Mouse (Mus musculus) urinary bladder, postnatal 36 days (tissue): ENCODE data around the gene Taf11.

Experiments used
- DNase-seq, 2 experiments: peaks; one replicate each; pipeline ENCODE4 v3.0.0; 2022; ENCODE audit warnings: low spot score in 2 of 2, mixed read lengths in 1 of 2

The Taf11 gene

GRCm38 (mm10) chr17:27909622-27910500 is at the start of gene Taf11:
Gene Taf11, minus strand, starts transcription at chr17:27909844.
- no peak for DNase-seq

GRCm38 (mm10) chr17:27957649-27958048 is 48.0 kb upstream of the Taf11 start:
- no peak for DNase-seq

DNA sequence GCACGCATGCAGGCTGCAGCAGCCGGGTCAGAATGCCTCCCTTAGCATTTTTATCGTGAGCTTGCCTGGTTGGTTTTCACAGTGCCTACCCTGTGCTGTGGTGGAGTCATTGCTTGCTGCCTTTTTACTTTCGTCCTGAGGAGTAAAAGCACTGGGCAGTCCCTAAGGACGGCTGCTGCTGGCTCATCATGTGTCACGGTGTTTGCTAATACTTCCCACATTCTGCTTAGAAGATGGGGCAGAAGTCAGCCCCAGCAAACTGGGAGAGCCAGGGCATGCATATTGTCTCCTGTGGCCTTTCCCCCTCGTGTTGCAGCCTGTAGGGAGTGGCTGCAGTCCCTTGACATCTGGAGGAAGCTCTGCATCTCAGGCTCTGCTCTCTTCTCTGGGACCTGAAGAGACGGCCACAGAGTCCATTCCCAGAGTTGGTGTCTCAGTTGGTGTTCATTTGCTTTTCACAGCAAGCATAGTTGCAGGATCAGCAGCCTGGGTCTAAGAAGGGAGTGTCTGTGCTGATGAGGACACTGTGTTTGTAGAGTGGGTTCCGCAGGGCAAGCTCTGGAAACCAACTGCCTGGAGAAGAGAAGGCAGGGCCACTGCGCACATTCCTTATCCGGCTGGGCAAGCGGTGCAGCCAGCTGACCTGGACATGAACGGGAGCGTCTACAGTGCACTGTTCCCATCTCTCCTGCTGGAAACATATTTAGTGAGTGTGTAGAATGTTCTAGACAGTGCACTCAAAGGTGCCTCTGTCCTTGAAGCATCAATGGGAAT is 45.2 kb upstream of the Taf11 start:
- no peak for DNase-seq

- DNase-seq, result no peak
Observed at GRCm38 (mm10) chr17:27953136-27953535, 43.5 kb upstream of the Taf11 start.

GRCm38 (mm10) chr17:27947155-27947554 is 37.5 kb upstream of the Taf11 start:
- DNase-seq, result no peak

GRCm38 (mm10) chr17:27946371-27946770 is 36.7 kb upstream of the Taf11 start:
- DNase-seq, result no peak

DNA sequence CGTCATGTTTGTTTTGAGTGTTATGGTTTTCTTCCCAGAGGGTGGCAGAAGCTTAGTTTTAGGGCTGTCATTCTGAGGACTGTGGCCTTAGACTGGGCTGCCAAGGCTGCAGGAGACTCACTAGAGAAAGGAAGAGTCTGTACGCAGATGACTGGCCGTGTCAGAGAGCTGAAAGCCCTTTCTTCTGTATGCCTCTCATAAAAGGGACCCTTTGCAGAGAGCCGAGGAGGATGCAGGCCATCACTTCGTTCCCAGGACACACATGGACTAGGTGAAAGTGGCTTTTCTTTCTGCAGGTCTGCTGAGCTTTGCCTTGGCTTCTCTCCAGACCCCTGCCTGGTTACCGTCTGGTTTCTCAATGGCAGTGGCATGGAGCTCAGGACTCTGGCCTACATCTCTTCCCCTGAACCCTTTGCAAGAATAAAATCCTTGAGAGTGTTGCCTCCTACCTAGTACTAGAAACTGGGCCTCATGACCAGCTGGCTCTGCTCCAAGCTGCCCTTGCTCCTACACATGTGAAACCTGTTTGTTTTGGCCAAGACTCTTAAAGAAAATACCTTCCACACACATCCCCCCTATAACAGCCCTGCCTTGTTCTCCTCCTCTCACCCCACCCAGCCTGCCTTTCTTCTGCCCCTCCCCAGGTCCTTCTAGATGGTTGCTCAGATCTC is 36.0 kb upstream of the Taf11 start:
- peak; percentile 74 to 84 for DNase-seq

DNA sequence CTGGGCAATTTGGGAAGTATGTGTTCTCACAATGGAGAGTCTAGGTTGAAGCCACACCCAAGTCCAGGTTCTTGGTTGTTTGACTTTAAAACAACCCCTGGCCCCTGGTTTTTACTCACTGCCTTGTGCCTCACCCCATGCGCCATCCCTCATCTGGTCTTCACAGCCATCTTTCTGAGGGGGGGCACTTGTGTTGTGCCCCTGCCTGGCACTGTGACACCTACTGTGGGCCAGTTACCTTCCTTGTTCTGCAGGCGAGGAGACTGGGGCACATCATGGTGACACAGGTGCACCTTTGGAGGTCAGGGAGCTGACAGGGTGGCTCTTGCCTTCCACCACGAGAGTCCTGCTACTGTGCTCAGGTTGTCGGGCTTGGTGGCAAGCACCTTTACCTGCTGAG is 32.5 kb upstream of the Taf11 start:
- DNase-seq, result no peak

DNA sequence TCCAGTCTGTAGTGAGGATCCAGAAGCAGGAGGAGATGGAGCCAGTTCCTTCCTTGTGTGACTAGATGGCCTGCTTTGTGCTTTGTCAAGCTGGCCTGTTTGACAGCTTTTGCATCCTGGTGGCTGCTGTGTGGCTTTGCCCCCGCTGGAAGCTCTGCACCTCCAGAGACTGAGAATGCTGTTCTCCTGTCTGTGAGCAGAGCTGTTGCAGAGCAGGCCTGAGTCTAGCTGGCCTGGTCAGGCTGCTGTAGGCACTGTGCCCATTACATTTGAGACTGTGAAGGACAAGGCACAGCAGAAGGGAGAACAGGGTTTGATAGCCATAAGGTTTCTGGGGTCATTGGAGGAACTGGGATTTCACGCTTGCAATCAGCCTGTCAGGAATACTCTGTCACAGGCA is 32.1 kb upstream of the Taf11 start:
- no peak for DNase-seq

- no peak for DNase-seq
Observed at GRCm38 (mm10) chr17:27941178-27941577, 31.5 kb upstream of the Taf11 start.

DNA sequence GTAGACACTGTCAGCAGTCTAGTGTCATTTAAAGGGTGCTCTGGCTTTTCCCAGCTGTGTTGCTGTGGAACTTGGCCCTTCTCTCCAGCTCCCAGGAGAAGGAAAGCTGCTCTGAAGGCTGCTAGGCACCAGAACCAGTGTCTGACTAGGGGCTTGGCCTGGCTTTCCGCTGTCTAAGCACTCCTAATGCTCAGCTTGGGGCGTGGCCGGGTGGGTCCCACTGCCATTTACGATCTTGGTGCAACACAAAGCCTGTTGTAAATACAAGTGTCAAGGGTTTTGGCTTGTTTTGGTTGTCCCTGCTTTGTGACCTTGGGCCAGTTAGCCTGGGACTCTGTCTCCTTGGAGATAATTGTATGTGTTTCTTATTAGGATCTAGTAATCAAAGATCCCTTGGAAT is 30.7 kb upstream of the Taf11 start:
- DNase-seq, result peak in 1 of 2 experiments; percentile 56

GRCm38 (mm10) chr17:27939028-27939427 is 29.4 kb upstream of the Taf11 start:
- no peak for DNase-seq

- no peak for DNase-seq
Observed at GRCm38 (mm10) chr17:27938121-27938754, 28.6 kb upstream of the Taf11 start.

DNA sequence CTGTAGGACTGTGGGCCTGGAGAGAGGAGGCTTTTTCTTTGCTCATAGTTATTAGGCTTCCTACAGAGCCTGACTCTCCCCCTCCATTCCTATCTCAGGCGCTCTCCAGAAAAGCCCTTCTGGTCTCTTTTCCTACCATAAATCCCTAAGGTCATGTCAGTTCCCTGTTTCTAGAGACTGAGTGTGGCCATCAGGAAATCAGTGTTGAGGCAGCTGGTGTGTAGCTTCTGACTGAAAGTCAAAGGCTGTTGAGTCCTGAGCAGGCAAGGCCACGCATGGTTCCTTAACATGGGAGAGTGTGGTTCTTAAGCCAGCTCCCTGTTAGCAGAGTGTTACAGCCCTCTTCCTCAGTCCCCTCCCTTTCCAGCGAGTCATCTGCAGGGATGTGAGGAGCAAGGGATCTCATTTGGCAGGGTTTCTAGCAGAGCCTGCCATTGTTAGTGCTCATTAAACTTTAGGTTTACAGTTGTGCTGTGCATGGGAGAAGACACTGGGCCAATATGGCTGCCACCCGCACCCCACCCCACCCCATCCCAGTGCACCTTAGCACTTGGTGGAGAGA is 27.5 kb upstream of the Taf11 start:
- DNase-seq, result no peak

- no peak for DNase-seq
Observed at GRCm38 (mm10) chr17:27935091-27935490, 25.4 kb upstream of the Taf11 start.

DNA sequence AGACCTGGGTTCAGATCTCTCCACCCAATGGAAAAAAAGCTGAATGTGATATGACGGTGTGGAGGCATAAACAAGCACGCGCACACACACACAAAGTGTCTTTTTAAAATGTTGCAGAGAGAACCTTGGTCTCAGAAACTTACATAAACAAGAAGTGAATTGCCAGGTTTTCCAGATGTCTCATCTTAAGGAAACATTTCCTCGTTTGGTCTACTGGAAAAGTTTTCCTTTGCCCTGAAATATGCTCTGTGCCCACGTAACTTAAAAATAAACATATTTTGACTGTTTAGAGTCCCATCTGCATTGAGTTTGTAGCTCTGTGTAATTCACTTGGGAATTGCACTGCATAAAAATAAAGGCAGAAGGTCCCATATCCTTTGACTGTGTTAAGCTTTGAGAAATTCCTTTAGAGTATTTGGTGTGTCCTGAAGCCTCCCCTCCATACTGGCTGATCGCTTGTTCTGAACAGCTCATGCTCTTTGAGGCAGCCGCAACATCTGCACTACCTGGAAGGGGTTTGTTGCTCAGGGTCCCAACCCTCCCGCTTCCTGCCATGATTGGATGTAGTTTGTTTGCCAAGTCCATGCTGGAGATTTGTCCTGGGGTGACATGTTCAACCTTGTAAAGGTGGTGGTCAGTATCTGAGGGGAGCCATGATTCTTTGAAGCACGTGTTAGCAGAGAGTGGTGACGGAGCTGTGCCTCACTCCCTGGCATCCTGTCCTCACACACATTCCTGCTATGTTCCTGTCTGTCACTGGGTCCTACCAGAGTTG is 24.7 kb upstream of the Taf11 start:
- DNase-seq, result no peak

GRCm38 (mm10) chr17:27931826-27932225 is 22.2 kb upstream of the Taf11 start:
- no peak for DNase-seq

DNA sequence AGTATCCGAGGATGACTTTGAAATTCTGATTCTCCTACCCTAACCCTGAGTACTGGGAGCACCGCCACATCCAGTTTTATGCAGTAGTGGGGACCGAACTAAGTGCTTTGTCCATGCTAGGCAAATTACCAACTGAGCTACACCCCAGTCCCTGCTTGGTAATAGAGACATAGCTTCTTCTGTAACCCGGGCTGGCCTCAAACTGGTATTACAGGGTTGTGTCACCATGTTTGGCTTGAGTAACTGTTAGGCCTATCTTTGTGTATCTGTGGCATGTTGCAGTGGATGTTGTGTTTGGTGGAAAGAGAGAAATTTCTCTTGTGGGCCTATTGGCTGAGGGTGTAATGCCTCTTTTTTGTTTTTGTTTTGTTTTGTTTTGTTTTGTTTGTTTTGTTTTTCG is 20.6 kb upstream of the Taf11 start:
- DNase-seq, result no peak

- no peak for DNase-seq
Observed at GRCm38 (mm10) chr17:27925504-27925903, 15.9 kb upstream of the Taf11 start.

- DNase-seq, result no peak
Observed at GRCm38 (mm10) chr17:27925054-27925453, 15.4 kb upstream of the Taf11 start.
